Mouse (Mus musculus) cortical plate, adult 2 months (tissue): ENCODE data around the gene Epo. TPM values are rescaled to one million over a fixed set of nuclear protein-coding genes. Genes with fewer than 3 reads are reported as not detected.

Experiments
- H3K27ac ChIP-seq: fragments of 200-500 bp; 2 replicates; pipeline ENCODE4 v1.5.1; 2012; ENCODE audit warnings: low read length, control low read depth, inconsistent platforms; ENCODE audit not compliant: insufficient read depth
- H3K4me1 ChIP-seq: fragments of 200-500 bp; 2 replicates; pipeline ENCODE4 v1.6.1; 2011; ENCODE audit warnings: low read length; ENCODE audit not compliant: control insufficient read depth, insufficient read depth
- H3K4me3 ChIP-seq: fragments of 200-500 bp; 2 replicates; pipeline ENCODE4 v1.5.1; 2011; ENCODE audit warnings: mild to moderate bottlenecking, low read length, control low read depth; ENCODE audit not compliant: insufficient read depth
- CTCF ChIP-seq: fragments of 200-500 bp; IDR thresholded peaks from 2 replicates; pipeline ENCODE4 v1.5.1; 2011; ENCODE audit warnings: mild to moderate bottlenecking, control low read depth, low read length; ENCODE audit not compliant: insufficient read depth; ENCODE audit errors: extremely low read depth
- POLR2A ChIP-seq: fragments of 200-500 bp; IDR thresholded peaks from 2 replicates; pipeline ENCODE4 v1.6.1; 2011; ENCODE audit warnings: mild to moderate bottlenecking, low read length, control low read depth; ENCODE audit not compliant: insufficient read depth; ENCODE audit errors: extremely low read depth
- polyA plus RNA-seq: library from polyadenylated mRNA; depleted of rRNA; stranded (reverse); fragments of >200 nt; gene quantifications from 2 replicates; pipeline ENCODE4 v1.2.3, GENCODE M21; 2012; rRNA removed

The Epo gene
- not detected in 2 replicates for polyA plus RNA-seq

GRCm38 (mm10) chr5:137533117-137533827 is at the start of gene Epo, which contains the start of gene Gnb2:
Gene Epo, minus strand, starts transcription at chr5:137533242.
Gene Gnb2, minus strand, starts transcription at chr5:137533510.
- Histone ChIP-seq H3K4me1 (peaks cover 2% of the 10 kb centered on the region; the same call in 1 of the 2 replicates), H3K27ac (peak within 1 kb of the TSS; percentile 98), H3K4me3 (peak within 1 kb of the TSS; percentile 93)
- peak; percentile 81 for TF ChIP-seq POLR2A
- TF ChIP-seq CTCF: no peak

GRCm38 (mm10) chr5:137582702-137583101 is 49.7 kb upstream of the Epo start:
- Histone ChIP-seq H3K4me3 (no peak overlapping the region), H3K4me1 (no peaks in the 10 kb centered on the region), H3K27ac (no peak overlapping the region)
- no peak for TF ChIP-seq POLR2A

- no peaks in the 10 kb centered on the region for H3K4me1 ChIP-seq
- TF ChIP-seq CTCF (no peak), POLR2A (no peak)
- H3K27ac ChIP-seq: no peak overlapping the region
- no peak overlapping the region for H3K4me3 ChIP-seq
These were observed 47.2 kb upstream of the Epo start for GRCm38 (mm10) chr5:137580246-137580645.

GRCm38 (mm10) chr5:137574470-137574901 is 41.4 kb upstream of the Epo start:
- TF ChIP-seq CTCF (0 out of 2 replicates have a peak, but pooled peaks have one; percentile 7), POLR2A (peak; percentile 49; the same call in 1 of the 2 replicates)
- Histone ChIP-seq H3K4me3 (peak overlapping the region; percentile 70), H3K4me1 (no peaks in the 10 kb centered on the region; the same call in 1 of the 2 replicates), H3K27ac (no peak overlapping the region)

- no peak overlapping the region for H3K4me3 ChIP-seq
- TF ChIP-seq POLR2A (no peak), CTCF (no peak)
- no peaks in the 10 kb centered on the region; the same call in 1 of the 2 replicates for H3K4me1 ChIP-seq
- no peak overlapping the region for H3K27ac ChIP-seq
These were observed 37.9 kb upstream of the Epo start for GRCm38 (mm10) chr5:137570691-137571586.

GRCm38 (mm10) chr5:137570181-137570580 is 37.1 kb upstream of the Epo start:
- Histone ChIP-seq H3K4me1 (no peaks in the 10 kb centered on the region; the same call in 1 of the 2 replicates), H3K27ac (no peak overlapping the region), H3K4me3 (no peak overlapping the region)
- TF ChIP-seq POLR2A: no peak
- no peak for TF ChIP-seq CTCF

GRCm38 (mm10) chr5:137569665-137570064 is 36.6 kb upstream of the Epo start, which contains the start of gene Tfr2:
Gene Tfr2, plus strand, starts transcription at chr5:137569840.
- TF ChIP-seq POLR2A: no peak
- no peak for TF ChIP-seq CTCF
- H3K4me3 ChIP-seq: no peak within 1 kb of the TSS
- no peaks in the 10 kb centered on the region; the same call in 1 of the 2 replicates for H3K4me1 ChIP-seq
- no peak within 1 kb of the TSS for H3K27ac ChIP-seq

- no peak overlapping the region for H3K4me3 ChIP-seq
- TF ChIP-seq CTCF (no peak), POLR2A (no peak)
- H3K27ac ChIP-seq: no peak overlapping the region
- no peaks in the 10 kb centered on the region for H3K4me1 ChIP-seq
These were observed 36.0 kb upstream of the Epo start for GRCm38 (mm10) chr5:137569031-137569430.

GRCm38 (mm10) chr5:137568223-137568798 is 35.3 kb upstream of the Epo start:
- TF ChIP-seq POLR2A: no peak
- TF ChIP-seq CTCF: no peak
- Histone ChIP-seq H3K27ac (no peak overlapping the region), H3K4me3 (no peak overlapping the region), H3K4me1 (no peaks in the 10 kb centered on the region)
